Mouse (Mus musculus): ENCODE results near the gene Ccdc116. TPM values are rescaled to one million over a fixed set of nuclear protein-coding genes. Genes with fewer than 3 reads are reported as not detected.

Ccdc116 gene
- total and polyA plus RNA-seq, 3 experiments = 4.4 to 9.7 (median 8.9) TPM

DNA sequence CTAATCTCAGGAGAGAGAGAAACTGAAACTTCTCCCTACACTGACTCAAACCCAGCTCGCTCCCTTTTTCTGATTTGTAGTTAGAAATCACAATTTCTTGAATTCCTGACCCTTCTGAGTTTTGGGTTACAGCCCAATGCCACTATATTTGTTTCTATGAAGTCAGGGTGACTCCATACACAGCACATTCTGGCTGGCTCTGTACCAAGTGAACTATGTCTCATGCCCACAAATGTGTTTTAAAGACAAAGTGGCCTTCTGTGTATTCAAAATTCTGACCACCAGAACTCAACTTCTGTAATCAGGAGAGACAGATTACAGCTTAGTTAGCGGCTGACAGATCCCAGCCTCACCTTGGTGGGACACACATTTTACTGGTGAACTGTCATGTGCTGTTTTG lies 7.3 kb upstream of the Ccdc116 start:
- Histone ChIP-seq H3K36me3 (replicated peaks in 1 of 2; ENCODE audit: control insufficient read depth in 1 of 2, insufficient read depth in 1 of 2, low read length in 1 of 2) (peaks cover 74 to 91% of the 10 kb centered on the region in 2 experiments), H3K4me3 (replicated peaks in 1 of 3; ENCODE audit: low read depth in 2 of 3, low read length in 2 of 3, poor library complexity in 1 of 3) (no peak overlapping the region), H3K4me2 (ENCODE audit: insufficient read depth, low read depth, poor library complexity, severe bottlenecking) (no peak overlapping the region), H3K9me3 (replicated peaks; ENCODE audit: low read length) (no peaks in the 10 kb centered on the region), H3K9ac (ENCODE audit: insufficient read depth, low read depth) (no peak overlapping the region), H3K79me2 (replicated peaks; ENCODE audit: control insufficient read depth, extremely low read depth, insufficient read depth, poor library complexity, severe bottlenecking) (peaks cover 16% of the 10 kb centered on the region), H3K27ac (ENCODE audit: insufficient read depth, low read depth) (no peak overlapping the region), H3K4me1 (ENCODE audit: control insufficient read depth in 1 of 2, insufficient read depth in 2 of 2) (peaks cover 0 to 8% of the 10 kb centered on the region in 2 experiments; a peak in 2 of 4 replicates), H3K27me3 (replicated peaks) (no peaks in the 10 kb centered on the region)
- TF ChIP-seq JUN (IDR thresholded peaks at IDR 0.05; ENCODE audit: insufficient read depth, low read depth, low read length) (no peak), GABPA (IDR thresholded peaks at IDR 0.05; ENCODE audit: insufficient replicate concordance, low read depth, low read length) (no peak), KAT2A (IDR thresholded peaks at IDR 0.05; ENCODE audit: insufficient replicate concordance, low read length) (no peak), NRF1 (IDR thresholded peaks at IDR 0.05; ENCODE audit: low read depth, low read length) (no peak), NELFE (IDR thresholded peaks at IDR 0.05; ENCODE audit: low read depth, low read length) (no peak), TCF12 (IDR thresholded peaks at IDR 0.05; ENCODE audit: low read depth, low read length) (no peak), ZMIZ1 (IDR thresholded peaks at IDR 0.05; ENCODE audit: low read depth, low read length) (no peak), MXI1 (IDR thresholded peaks at IDR 0.05; ENCODE audit: low read depth, low read length) (no peak), EP300 (IDR thresholded peaks at IDR 0.05; ENCODE audit: low read length) (no peak), MEF2A (IDR thresholded peaks at IDR 0.05; ENCODE audit: borderline replicate concordance, low read depth, low read length) (no peak), POLR2A (IDR thresholded peaks at IDR 0.05; ENCODE audit: low read depth, low read length) (no peak), RCOR1 (conservative IDR thresholded peaks at IDR 0.05; ENCODE audit: low read depth, low read length) (no peak), MAFK (IDR thresholded peaks at IDR 0.05; ENCODE audit: insufficient replicate concordance, low read length) (no peak)
- dilution Hi-C loops (cut with MboI; ENCODE audit: extremely low pct_ligation_motif_present, extremely low pct_unique_long_range_greater_than_20kb, low sequenced_read_pairs) = no loop called here
- DNase-seq (ENCODE audit: extremely low read depth) = no peak
- in situ Hi-C loops (cut with MboI; ENCODE audit: low pct_ligation_motif_present, low pct_unique_long_range_greater_than_20kb, low sequenced_read_pairs) = no loop called here

DNA sequence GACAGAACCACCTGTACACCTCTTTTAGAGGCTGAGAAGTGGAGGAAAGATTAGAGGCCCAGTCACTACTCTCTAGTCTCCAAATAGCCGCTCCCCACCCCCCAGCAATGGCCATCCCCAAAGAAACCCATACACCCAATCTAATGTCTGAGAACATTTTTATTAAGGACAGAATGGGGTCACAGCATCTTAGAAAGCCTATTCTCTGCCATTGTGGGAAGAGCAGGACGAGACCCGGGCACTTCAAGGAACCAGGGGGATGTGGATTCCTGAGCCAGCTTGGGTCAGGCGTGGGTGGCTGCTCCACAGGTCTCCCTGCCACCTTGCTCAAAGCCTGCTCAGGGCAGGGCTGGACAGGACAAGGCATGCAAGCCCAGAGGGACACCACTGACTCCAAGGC lies 4.8 kb upstream of the Ccdc116 start:
- Histone ChIP-seq H3K79me2 (replicated peaks; ENCODE audit: control insufficient read depth, extremely low read depth, insufficient read depth, poor library complexity, severe bottlenecking) (peaks cover 10% of the 10 kb centered on the region), H3K9me3 (replicated peaks; ENCODE audit: low read length) (no peaks in the 10 kb centered on the region), H3K36me3 (replicated peaks in 1 of 2; ENCODE audit: control insufficient read depth in 1 of 2, insufficient read depth in 1 of 2, low read length in 1 of 2) (peaks cover 54 to 68% of the 10 kb centered on the region in 2 experiments), H3K9ac (ENCODE audit: insufficient read depth, low read depth) (no peak overlapping the region), H3K27me3 (replicated peaks) (no peaks in the 10 kb centered on the region), H3K27ac (ENCODE audit: insufficient read depth, low read depth) (no peak overlapping the region), H3K4me1 (ENCODE audit: control insufficient read depth in 1 of 2, insufficient read depth in 2 of 2) (peaks cover 7 to 20% of the 10 kb centered on the region in 2 experiments), H3K4me2 (ENCODE audit: insufficient read depth, low read depth, poor library complexity, severe bottlenecking) (no peak overlapping the region), H3K4me3 (replicated peaks in 1 of 3; ENCODE audit: low read depth in 2 of 3, low read length in 2 of 3, poor library complexity in 1 of 3) (no peak overlapping the region)
- in situ Hi-C loops (cut with MboI; ENCODE audit: low pct_ligation_motif_present, low pct_unique_long_range_greater_than_20kb, low sequenced_read_pairs) = no loop called here
- no peak for DNase-seq (ENCODE audit: extremely low read depth)
- TF ChIP-seq KAT2A (IDR thresholded peaks at IDR 0.05; ENCODE audit: insufficient replicate concordance, low read length) (no peak), ELF1 (IDR thresholded peaks at IDR 0.05; ENCODE audit: low read depth, low read length) (no peak), USF2 (conservative IDR thresholded peaks at IDR 0.05; ENCODE audit: low read depth, low read length) (no peak), ZC3H11A (IDR thresholded peaks at IDR 0.05; ENCODE audit: low read depth, low read length) (no peak), NRF1 (IDR thresholded peaks at IDR 0.05; ENCODE audit: low read depth, low read length) (no peak), IRF4 (IDR thresholded peaks at IDR 0.05; ENCODE audit: low read depth, low read length) (no peak), MXI1 (IDR thresholded peaks at IDR 0.05; ENCODE audit: low read depth, low read length) (no peak), ZNF384 (IDR thresholded peaks at IDR 0.05; ENCODE audit: low read depth, low read length) (no peak), UBTF (IDR thresholded peaks at IDR 0.05; ENCODE audit: low read depth, low read length) (no peak), ETS1 (conservative IDR thresholded peaks at IDR 0.05; ENCODE audit: low read depth, low read length) (no peak), TCF12 (IDR thresholded peaks at IDR 0.05; ENCODE audit: low read depth, low read length) (no peak), HCFC1 (IDR thresholded peaks at IDR 0.05; ENCODE audit: low read depth, low read length) (no peak), JUN (IDR thresholded peaks at IDR 0.05; ENCODE audit: insufficient read depth, low read depth, low read length) (no peak), POLR2AphosphoS2 (IDR thresholded peaks at IDR 0.05; ENCODE audit: low read depth, low read length) (no peak)
- dilution Hi-C loops (cut with MboI; ENCODE audit: extremely low pct_ligation_motif_present, extremely low pct_unique_long_range_greater_than_20kb, low sequenced_read_pairs) = no loop called here
